Mouse (Mus musculus) left cerebral cortex, adult 8-10 months (tissue): ENCODE data around the gene Ttc7. TPM values are rescaled to one million over a fixed set of nuclear protein-coding genes. Genes with fewer than 3 reads are reported as not detected.

Experiments
- DNase-seq, 2 experiments: peaks; one replicate each; pipeline ENCODE4 v3.0.0; 2022; ENCODE audit warnings: low spot score in 2 of 2
- total RNA-seq, 4 experiments: library from RNA; stranded (reverse); gene quantifications; 2 replicates each; pipeline ENCODE4 v1.2.4; 2022

The Ttc7 gene
- total RNA-seq, 4 experiments from 2014 or later = 12.8 to 14.8 (median 13.1) TPM

- peak in 1 of 2 experiments; percentile 70 for DNase-seq
Measured at GRCm38 (mm10) chr17:87361132-87361531, 78.4 kb downstream of the Ttc7 start.

- DNase-seq = no peak
Measured at GRCm38 (mm10) chr17:87364108-87364507, 81.4 kb downstream of the Ttc7 start.

GRCm38 (mm10) chr17:87365268-87365667 lies 82.6 kb downstream of the Ttc7 start:
- DNase-seq = no peak

GRCm38 (mm10) chr17:87366520-87366919 lies 83.8 kb downstream of the Ttc7 start:
- DNase-seq = no peak

GRCm38 (mm10) chr17:87367228-87367627 lies 84.5 kb downstream of the Ttc7 start:
- DNase-seq = no peak

- peak in 1 of 2 experiments; percentile 81 for DNase-seq
Measured at GRCm38 (mm10) chr17:87367640-87368039, 85.0 kb downstream of the Ttc7 start.

GRCm38 (mm10) chr17:87368481-87368880 lies 85.8 kb downstream of the Ttc7 start:
- no peak for DNase-seq

- DNase-seq = peak; percentile 40 to 90
Measured at GRCm38 (mm10) chr17:87369270-87369759, 86.6 kb downstream of the Ttc7 start.

- DNase-seq = peak in 1 of 2 experiments; percentile 80
Measured at GRCm38 (mm10) chr17:87372189-87372588, 89.5 kb downstream of the Ttc7 start.

GRCm38 (mm10) chr17:87373327-87373726 lies 90.6 kb downstream of the Ttc7 start:
- no peak for DNase-seq

GRCm38 (mm10) chr17:87375941-87376511 lies 93.3 kb downstream of the Ttc7 start:
- DNase-seq = no peak

GRCm38 (mm10) chr17:87376831-87377471 lies 94.3 kb downstream of the Ttc7 start:
- no peak for DNase-seq

- DNase-seq = peak; percentile 36 to 83
Measured at GRCm38 (mm10) chr17:87377536-87377935, 94.8 kb downstream of the Ttc7 start.

GRCm38 (mm10) chr17:87378354-87379159 lies 95.9 kb downstream of the Ttc7 start:
- peak; percentile 49 to 86 for DNase-seq

GRCm38 (mm10) chr17:87379160-87379624 lies 96.5 kb downstream of the Ttc7 start:
- peak in 1 of 2 experiments; percentile 36 for DNase-seq

- DNase-seq = no peak
Measured at GRCm38 (mm10) chr17:87379821-87380220, 97.1 kb downstream of the Ttc7 start.

GRCm38 (mm10) chr17:87380681-87381080 lies 98.0 kb downstream of the Ttc7 start:
- DNase-seq = peak in 1 of 2 experiments; percentile 19

GRCm38 (mm10) chr17:87385835-87386234 lies 103.1 kb downstream of the Ttc7 start:
- DNase-seq = no peak

- DNase-seq = no peak
Measured at GRCm38 (mm10) chr17:87387068-87387467, 104.4 kb downstream of the Ttc7 start.

GRCm38 (mm10) chr17:87391242-87391641 lies 108.6 kb downstream of the Ttc7 start:
- DNase-seq = peak in 1 of 2 experiments; percentile 67

- no peak for DNase-seq
Measured at GRCm38 (mm10) chr17:87397088-87397487, 114.4 kb downstream of the Ttc7 start.

GRCm38 (mm10) chr17:87402444-87402843 lies 119.8 kb downstream of the Ttc7 start:
- no peak for DNase-seq
